Mouse (Mus musculus): Measurements from ENCODE around the gene Obscn. TPM values are rescaled to one million over a fixed set of nuclear protein-coding genes. Genes with fewer than 3 reads are reported as not detected.

Gene Obscn
- total RNA-seq, 2 experiments from 2014 or later = 2.9 TPM

Small RNA genes lying within 50 kb of the gene (microRNA-seq; reads per million reads assigned to microRNA genes)
- 0.22 to 0.98 reads per million in 2 experiments for gene Gm44313

Other genes with a start within 250 kb of the Obscn start
- gene Zfp39, start 232.2 kb downstream of the Obscn start, total RNA-seq (2021) = 10 to 100 TPM in 1 of 2 experiments, 1 to 10 TPM in 1; 9.9 to 10.1 TPM
- under 1 TPM in 1 of 2 experiments, not detected in 1; 0.22 TPM for gene Btnl10, start 218.5 kb downstream of the Obscn start, total RNA-seq (2021)
- 100 to 1,000 TPM; 453 to 458 TPM for gene Rnf187, start 197.5 kb downstream of the Obscn start, total RNA-seq (2021)
- gene Hist3h2ba, start 187.5 kb downstream of the Obscn start, total RNA-seq (2021) = 100 to 1,000 TPM; 146 to 155 TPM
- gene Hist3h2a, start 181.7 kb downstream of the Obscn start, total RNA-seq (2021) = 10 to 100 TPM; 59.3 to 61.6 TPM
- 1 to 10 TPM; 2.9 to 3.7 TPM for gene Trim17, start 181.7 kb downstream of the Obscn start, total RNA-seq (2021)
- gene Trim11, start 158.3 kb downstream of the Obscn start, total RNA-seq (2021) = 10 to 100 TPM; 24.7 to 28.6 TPM
- 10 to 100 TPM; 11.0 to 12.0 TPM for gene Iba57, start 27.3 kb upstream of the Obscn start, total RNA-seq (2021)
- 1 to 10 TPM; 1.8 to 2.8 TPM for gene Gjc2, start 46.8 kb upstream of the Obscn start, total RNA-seq (2021)
- 100 to 1,000 TPM; 123 to 125 TPM for gene Guk1, start 55.8 kb upstream of the Obscn start, total RNA-seq (2021)
- 10 to 100 TPM; 39.6 to 40.9 TPM for gene Mrpl55, start 66.1 kb upstream of the Obscn start, total RNA-seq (2021)
- 10 to 100 TPM; 24.7 to 25.5 TPM for gene 2310033P09Rik, start 71.9 kb upstream of the Obscn start, total RNA-seq (2021)
- gene Arf1, start 91.9 kb upstream of the Obscn start, total RNA-seq (2021) = 100 to 1,000 TPM; 445 to 470 TPM
- not detected for gene Wnt3a, start 154.3 kb upstream of the Obscn start, total RNA-seq (2021)
- gene Wnt9a, start 170.5 kb upstream of the Obscn start, total RNA-seq (2021) = 1 to 10 TPM; 2.7 to 2.9 TPM
- not detected for gene Prss38, start 239.3 kb upstream of the Obscn start, total RNA-seq (2021)